Mouse (Mus musculus) brain, embryonic 18.5 days (tissue): Measurements from ENCODE around the gene Gm20532.
A peak's percentile ranks its signal among the peaks of the same experiment; 100 is the strongest.
"Not testable (repeated sequence)": the region's sequence is repeated elsewhere in the genome, so short reads cannot be mapped to it uniquely, and the experiment has no call there.

Experiments
- DNase-seq: peaks from one replicate; pipeline ENCODE4 v3.0.0-alpha.2; 2012; ENCODE audit warnings: low read depth, low spot score

Gene Gm20532

GRCm38 (mm10) chr2:26643942-26644341 is 57.5 kb downstream of the Gm20532 start:
- no peak for DNase-seq

GRCm38 (mm10) chr2:26646643-26647293 is 60.3 kb downstream of the Gm20532 start:
- DNase-seq, result peak; percentile 70

- no peak for DNase-seq
These were observed 68.2 kb downstream of the Gm20532 start for GRCm38 (mm10) chr2:26654687-26655086.

- DNase-seq, result no peak
These were observed 71.0 kb downstream of the Gm20532 start for GRCm38 (mm10) chr2:26657426-26657825.

- DNase-seq, result no peak
These were observed 74.8 kb downstream of the Gm20532 start for GRCm38 (mm10) chr2:26661143-26661752.

- DNase-seq, result no peak
These were observed 75.5 kb downstream of the Gm20532 start for GRCm38 (mm10) chr2:26661768-26662508.

- DNase-seq, result no peak
These were observed 76.1 kb downstream of the Gm20532 start for GRCm38 (mm10) chr2:26662509-26662882.

GRCm38 (mm10) chr2:26663112-26663511 is 76.7 kb downstream of the Gm20532 start:
- DNase-seq, result no peak

GRCm38 (mm10) chr2:26663551-26663950 is 77.1 kb downstream of the Gm20532 start:
- DNase-seq, result not testable (repeated sequence)

GRCm38 (mm10) chr2:26668746-26669145 is 82.3 kb downstream of the Gm20532 start:
- no peak for DNase-seq

- no peak for DNase-seq
These were observed 84.7 kb downstream of the Gm20532 start, which contains the start of gene Lcn4 for GRCm38 (mm10) chr2:26671182-26671581. Lcn4 (minus strand) TSS chr2:26671282.
